8 mouse cellular contexts compared by ENCODE assay signal in genomic region chr17:5397148-5398007, GRCm38 (mm10). TPM values are rescaled to one million over a fixed set of nuclear protein-coding genes. Genes with fewer than 3 reads are reported as not detected.
DNase-seq lines count a peak whose midpoint lies in the region; ATAC-seq and TF ChIP-seq lines count a peak whose summit lies in the region.

No protein-coding gene starts in this region.

- dilution Hi-C loops in CH12.LX (cut with MboI; ENCODE audit: extremely low pct_ligation_motif_present, extremely low pct_unique_long_range_greater_than_20kb, low sequenced_read_pairs) = no loop called here

- no peak for TF ChIP-seq EP300 in CH12.LX (IDR thresholded peaks at IDR 0.05; ENCODE audit: low read length)

- TF ChIP-seq RAD21 in CH12.LX (IDR thresholded peaks at IDR 0.05; ENCODE audit: low read depth, low read length) = peak; percentile 82

- H3K9ac ChIP-seq in CH12.LX (ENCODE audit: insufficient read depth, low read depth) = no peak overlapping the region
- H3K9ac ChIP-seq in forebrain, embryonic 12.5 days = no peak overlapping the region
- no peak overlapping the region for H3K9ac ChIP-seq in liver, embryonic 15.5 days
- peak overlapping the region; percentile 58 for H3K9ac ChIP-seq in neural tube, embryonic 13.5 days

- TF ChIP-seq POLR2A in CH12.LX (IDR thresholded peaks at IDR 0.05; ENCODE audit: low read depth, low read length) = no peak

- H3K36me3 ChIP-seq in CH12.LX (replicated peaks in 1 of 2; ENCODE audit: control insufficient read depth in 1 of 2, insufficient read depth in 1 of 2, low read length in 1 of 2) = no peaks in the 10 kb centered on the region
- H3K36me3 ChIP-seq in forebrain, embryonic 12.5 days (replicated peaks) = no peaks in the 10 kb centered on the region
- no peaks in the 10 kb centered on the region for H3K36me3 ChIP-seq in liver, embryonic 15.5 days (replicated peaks)
- no peaks in the 10 kb centered on the region for H3K36me3 ChIP-seq in neural tube, embryonic 13.5 days

- DNase-seq in CH12.LX (ENCODE audit: extremely low read depth) = peak; percentile 67
- DNase-seq in c-Kit-positive CD71-positive TER-119-negative erythroid progenitor cells, embryonic 14.5 days (ENCODE audit: low read depth) = peak; percentile 55
- DNase-seq in heart, postnatal 10 days = peak; percentile 91 to 93
- DNase-seq in kidney, postnatal 4 days = peak; percentile 93
- peak; percentile 50 for DNase-seq in telencephalon, adult 2 months (ENCODE audit: low read depth, low spot score)

- H3K27ac ChIP-seq in CH12.LX (ENCODE audit: insufficient read depth, low read depth) = no peak overlapping the region
- no peak overlapping the region for H3K27ac ChIP-seq in forebrain, embryonic 12.5 days
- H3K27ac ChIP-seq in liver, embryonic 15.5 days (replicated peaks) = no peak overlapping the region
- H3K27ac ChIP-seq in neural tube, embryonic 13.5 days (replicated peaks) = no peak overlapping the region

- peaks cover 8% of the 10 kb centered on the region for H3K9me3 ChIP-seq in CH12.LX (replicated peaks; ENCODE audit: low read length)
- H3K9me3 ChIP-seq in forebrain, embryonic 12.5 days = no peaks in the 10 kb centered on the region
- H3K9me3 ChIP-seq in liver, embryonic 15.5 days (replicated peaks) = no peaks in the 10 kb centered on the region
- H3K9me3 ChIP-seq in neural tube, embryonic 13.5 days = no peaks in the 10 kb centered on the region

- H3K27me3 ChIP-seq in CH12.LX (replicated peaks) = no peaks in the 10 kb centered on the region
- H3K27me3 ChIP-seq in forebrain, embryonic 12.5 days = peaks cover 24% of the 10 kb centered on the region
- 0 out of 2 replicates have a peak, but pooled peaks cover 2% of the 10 kb centered on the region for H3K27me3 ChIP-seq in liver, embryonic 15.5 days
- peaks cover 7% of the 10 kb centered on the region for H3K27me3 ChIP-seq in neural tube, embryonic 13.5 days

- peak; percentile 84 for ATAC-seq in forebrain, embryonic 12.5 days (ENCODE audit: low FRiP score)
- ATAC-seq in liver, embryonic 15.5 days (ENCODE audit: insufficient read depth) = no peak
- ATAC-seq in neural tube, embryonic 13.5 days (ENCODE audit: low read depth) = peak; percentile 89

- peak overlapping the region; percentile 42; the same call in 1 of the 2 replicates for H3K4me2 ChIP-seq in CH12.LX (ENCODE audit: insufficient read depth, low read depth, poor library complexity, severe bottlenecking)
- no peak overlapping the region for H3K4me2 ChIP-seq in forebrain, embryonic 12.5 days
- H3K4me2 ChIP-seq in liver, embryonic 15.5 days = peak overlapping the region; percentile 25; the same call in 1 of the 2 replicates
- 0 out of 2 replicates have a peak overlapping the region, but pooled peaks have one; percentile 21 for H3K4me2 ChIP-seq in neural tube, embryonic 13.5 days

- 35% methylated on average over 33 of the region's 33 CpGs for WGBS in forebrain, embryonic 12.5 days
- WGBS in liver, embryonic 15.5 days (ENCODE audit: insufficient replicate concordance) = 25% methylated on average over 33 of the region's 33 CpGs
- WGBS in neural tube, embryonic 13.5 days = 29% methylated on average over 33 of the region's 33 CpGs

- intact Hi-C loops in heart, postnatal 10 days (cut with DNase I) = loop anchor here (2.0 to 10.0 kb wide), 5 partner anchors 73 to 619 kb away; no protein-coding TSS in a partner anchor

- in situ Hi-C loops in CH12.LX (cut with MboI; ENCODE audit: low pct_ligation_motif_present, low pct_unique_long_range_greater_than_20kb, low sequenced_read_pairs) = loop anchor here (5.0 to 25.0 kb wide), 2 partner anchors 140 to 610 kb away; no protein-coding TSS in a partner anchor

- H3K4me3 ChIP-seq in CH12.LX (replicated peaks in 1 of 3; ENCODE audit: low read depth in 2 of 3, low read length in 2 of 3, poor library complexity in 1 of 3) = no peak overlapping the region
- no peak overlapping the region for H3K4me3 ChIP-seq in forebrain, embryonic 12.5 days (replicated peaks)
- H3K4me3 ChIP-seq in liver, embryonic 15.5 days (replicated peaks) = no peak overlapping the region
- no peak overlapping the region for H3K4me3 ChIP-seq in neural tube, embryonic 13.5 days

- TF ChIP-seq CTCF in CH12.LX (conservative IDR thresholded peaks at IDR 0.05 in 1 of 2, IDR thresholded peaks at IDR 0.05 in 1 of 2; ENCODE audit: low read depth in 2 of 2, low read length in 2 of 2) = peak; percentile 82 to 89

- peaks cover 2 to 14% of the 10 kb centered on the region in 2 experiments; a peak in 3 of 4 replicates for H3K4me1 ChIP-seq in CH12.LX (ENCODE audit: control insufficient read depth in 1 of 2, insufficient read depth in 2 of 2)
- H3K4me1 ChIP-seq in forebrain, embryonic 12.5 days = peaks cover 6% of the 10 kb centered on the region; the same call in 1 of the 2 replicates
- H3K4me1 ChIP-seq in liver, embryonic 15.5 days (replicated peaks) = peaks cover 10% of the 10 kb centered on the region
- H3K4me1 ChIP-seq in neural tube, embryonic 13.5 days (replicated peaks) = peaks cover 13% of the 10 kb centered on the region; the same call in 1 of the 2 replicates

- H3K79me2 ChIP-seq in CH12.LX (replicated peaks; ENCODE audit: control insufficient read depth, extremely low read depth, insufficient read depth, poor library complexity, severe bottlenecking) = no peaks in the 10 kb centered on the region

TF ChIP-seq in CH12.LX, 34 proteins besides CTCF, POLR2A, EP300 and RAD21:
- TF ChIP-seq ZMIZ1 (IDR thresholded peaks at IDR 0.05; ENCODE audit: low read depth, low read length) = no peak
- peak; percentile 18; the same call in 1 of the 2 replicates for TF ChIP-seq ZC3H11A (IDR thresholded peaks at IDR 0.05; ENCODE audit: low read depth, low read length)
- no peak for TF ChIP-seq GABPA (IDR thresholded peaks at IDR 0.05; ENCODE audit: insufficient replicate concordance, low read depth, low read length)
- TF ChIP-seq SMC3 (IDR thresholded peaks at IDR 0.05; ENCODE audit: low read depth, low read length) = peak; percentile 81
- no peak for TF ChIP-seq KAT2A (IDR thresholded peaks at IDR 0.05; ENCODE audit: insufficient replicate concordance, low read length)
- TF ChIP-seq TCF12 (IDR thresholded peaks at IDR 0.05; ENCODE audit: low read depth, low read length) = 0 out of 2 replicates have a peak, but pooled peaks have one; percentile 9
- peak; percentile 82 for TF ChIP-seq ELF1 (IDR thresholded peaks at IDR 0.05; ENCODE audit: low read depth, low read length)

RNA-seq across cellular contexts. Expression of gene Ldhal6b, which starts 21.2 kb away (rescaled TPM):
- total RNA-seq in CH12.LX (2012; rRNA removed) (0.25 and 0.59 TPM in 2 replicates), CH12.LX (2014; rRNA removed) (0.15 and 0.59 TPM in 2 replicates)
- not detected in 2 replicates for polyA plus RNA-seq in CH12.LX (2012; ENCODE audit: insufficient read length, low read depth)
- 0.13 TPM in 1 of 2 replicates, not detected in the other for polyA plus RNA-seq in forebrain, embryonic 12.5 days (2016; fragmentation: Nextera tagmentation; extraction: Ambion mirVana)
- 1 to 10 TPM in 1 of 2 experiments, under 1 TPM in 1; 0.82 to 1.4 TPM for total RNA-seq in heart, postnatal 10 days (2021)
- not detected in 2 replicates for polyA plus RNA-seq in liver, embryonic 15.5 days (2015; fragmentation: Nextera tagmentation; extraction: Ambion mirVana)
- 0.13 TPM in 1 of 2 replicates, not detected in the other for polyA plus RNA-seq in neural tube, embryonic 13.5 days (2015; fragmentation: Nextera tagmentation; extraction: Ambion mirVana)

RNA-seq across cellular contexts. Expression of gene Tmem242, which starts 42.7 kb away (rescaled TPM):
- 68.9 and 76.2 TPM in 2 replicates for total RNA-seq in CH12.LX (2012; rRNA removed)
- 83.1 and 99.1 TPM in 2 replicates for total RNA-seq in CH12.LX (2014; rRNA removed)
- polyA plus RNA-seq in CH12.LX (2012; ENCODE audit: insufficient read length, low read depth) = 80.4 and 82.1 TPM in 2 replicates
- 109 and 114 TPM in 2 replicates for polyA plus RNA-seq in forebrain, embryonic 12.5 days (2016; fragmentation: Nextera tagmentation; extraction: Ambion mirVana)
- 100 to 1,000 TPM; 124 to 126 TPM for total RNA-seq in heart, postnatal 10 days (2021)
- 34.4 and 38.5 TPM in 2 replicates for polyA plus RNA-seq in liver, embryonic 15.5 days (2015; fragmentation: Nextera tagmentation; extraction: Ambion mirVana)
- polyA plus RNA-seq in neural tube, embryonic 13.5 days (2015; fragmentation: Nextera tagmentation; extraction: Ambion mirVana) = 98.1 and 119 TPM in 2 replicates
